Comparison of ENCODE assay signal across 7 mouse cellular contexts in the genomic region with DNA sequence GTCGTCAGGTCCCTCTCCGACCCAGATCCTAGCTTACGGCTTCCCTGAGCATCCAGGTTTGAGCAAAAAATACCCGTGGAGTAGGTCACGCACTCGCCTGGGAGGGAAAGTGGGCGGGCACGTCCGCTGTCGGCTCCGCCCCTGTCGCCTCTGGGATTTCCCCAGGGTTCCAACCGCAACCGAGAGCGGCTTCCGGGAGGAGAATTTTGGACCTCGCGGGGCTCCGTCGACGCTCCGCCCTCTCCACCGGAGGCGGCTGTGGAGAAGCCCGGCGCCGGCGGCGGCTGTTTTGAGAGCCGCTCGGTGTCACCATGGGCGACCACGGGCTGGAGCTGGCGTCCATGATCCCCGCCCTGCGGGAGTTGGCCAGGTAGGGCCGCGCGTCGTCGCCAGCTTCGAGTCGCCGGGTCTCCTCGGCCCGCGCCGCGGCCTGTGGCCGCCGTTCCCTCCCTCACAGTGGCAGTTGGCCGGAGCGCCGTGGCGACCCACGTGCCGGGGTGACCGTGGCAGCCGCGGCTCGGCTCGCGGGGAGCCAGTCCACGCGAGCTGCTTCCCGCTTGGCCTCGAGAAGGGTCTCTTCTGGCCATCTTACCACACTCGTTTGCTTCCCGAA. TPM values are rescaled to one million over a fixed set of nuclear protein-coding genes. Genes with fewer than 3 reads are reported as not detected.
DNase-seq lines count a peak whose midpoint lies in the region; ATAC-seq and TF ChIP-seq lines count a peak whose summit lies in the region.

A gene (plus strand): TSS at position 184 of the 613 bp plus-strand sequence.

- WGBS in embryonic facial prominence, embryonic 12.5 days: under 1% methylated on average over 60 of the region's 69 CpGs
- under 1% methylated on average over 69 of the region's 69 CpGs for WGBS in kidney, adult 2 months
- under 1% methylated on average over 60 of the region's 69 CpGs for WGBS in limb, embryonic 12.5 days
- 0% methylated on average over 65 of the region's 69 CpGs for WGBS in midbrain, embryonic 15.5 days
- under 1% methylated on average over 69 of the region's 69 CpGs for WGBS in spleen, adult 2 months

- H3K27me3 ChIP-seq in embryonic facial prominence, embryonic 12.5 days: no peaks in the 10 kb centered on the region
- H3K27me3 ChIP-seq in kidney, adult 2 months (replicated peaks; ENCODE audit: control insufficient read depth, insufficient read depth, low read length): no peaks in the 10 kb centered on the region
- H3K27me3 ChIP-seq in limb, embryonic 12.5 days: no peaks in the 10 kb centered on the region
- no peaks in the 10 kb centered on the region for H3K27me3 ChIP-seq in midbrain, embryonic 15.5 days (replicated peaks)
- no peaks in the 10 kb centered on the region for H3K27me3 ChIP-seq in spleen, adult 2 months (ENCODE audit: control insufficient read depth, insufficient read depth, low read length)

- TF ChIP-seq POLR2A in kidney, adult 2 months (IDR thresholded peaks at IDR 0.05; ENCODE audit: low read depth, low read length): no peak
- TF ChIP-seq POLR2A in spleen, adult 2 months (IDR thresholded peaks at IDR 0.05; ENCODE audit: low read depth, low read length): peak; percentile 23; the same call in 1 of the 2 replicates

- no peaks in the 10 kb centered on the region for H3K9me3 ChIP-seq in embryonic facial prominence, embryonic 12.5 days
- H3K9me3 ChIP-seq in limb, embryonic 12.5 days: no peaks in the 10 kb centered on the region
- H3K9me3 ChIP-seq in midbrain, embryonic 15.5 days: no peaks in the 10 kb centered on the region

- TF ChIP-seq CTCF in kidney, adult 2 months (conservative IDR thresholded peaks at IDR 0.05; ENCODE audit: insufficient read depth, insufficient read length, low read depth, low read length): no peak
- no peak for TF ChIP-seq CTCF in spleen, adult 2 months (IDR thresholded peaks at IDR 0.05; ENCODE audit: extremely low read depth, insufficient read depth, insufficient read length, insufficient replicate concordance)

- peak within 1 kb of the TSS; percentile 89 for H3K4me3 ChIP-seq in embryonic facial prominence, embryonic 12.5 days
- peak within 1 kb of the TSS; percentile 73 for H3K4me3 ChIP-seq in kidney, adult 2 months (ENCODE audit: insufficient read depth, low read depth, low read length)
- H3K4me3 ChIP-seq in limb, embryonic 12.5 days (replicated peaks): peak within 1 kb of the TSS; percentile 92
- H3K4me3 ChIP-seq in midbrain, embryonic 15.5 days: peak within 1 kb of the TSS; percentile 97
- peak within 1 kb of the TSS; percentile 90 for H3K4me3 ChIP-seq in spleen, adult 2 months (ENCODE audit: extremely low read depth, insufficient read depth, insufficient read length)

- peak within 1 kb of the TSS; percentile 90 for H3K4me2 ChIP-seq in embryonic facial prominence, embryonic 12.5 days (replicated peaks)
- peak within 1 kb of the TSS; percentile 82 for H3K4me2 ChIP-seq in limb, embryonic 12.5 days
- H3K4me2 ChIP-seq in midbrain, embryonic 15.5 days: peak within 1 kb of the TSS; percentile 91

- no peaks in the 10 kb centered on the region for H3K4me1 ChIP-seq in embryonic facial prominence, embryonic 12.5 days
- peaks cover 9% of the 10 kb centered on the region; the same call in 1 of the 2 replicates for H3K4me1 ChIP-seq in kidney, adult 2 months (ENCODE audit: control insufficient read depth, insufficient read depth, low read length)
- no peaks in the 10 kb centered on the region for H3K4me1 ChIP-seq in limb, embryonic 12.5 days (replicated peaks)
- peaks cover 10% of the 10 kb centered on the region for H3K4me1 ChIP-seq in midbrain, embryonic 15.5 days
- no peaks in the 10 kb centered on the region; the same call in none of the 2 replicates for H3K4me1 ChIP-seq in spleen, adult 2 months (ENCODE audit: control insufficient read depth, insufficient read depth, insufficient read length)

- no peaks in the 10 kb centered on the region for H3K36me3 ChIP-seq in embryonic facial prominence, embryonic 12.5 days
- H3K36me3 ChIP-seq in kidney, adult 2 months (ENCODE audit: control insufficient read depth, insufficient read depth, low read length): no peaks in the 10 kb centered on the region
- H3K36me3 ChIP-seq in limb, embryonic 12.5 days: peaks cover 3% of the 10 kb centered on the region
- no peaks in the 10 kb centered on the region for H3K36me3 ChIP-seq in midbrain, embryonic 15.5 days (replicated peaks)
- H3K36me3 ChIP-seq in spleen, adult 2 months (ENCODE audit: control insufficient read depth, insufficient read depth, low read length): no peaks in the 10 kb centered on the region

- H3K27ac ChIP-seq in embryonic facial prominence, embryonic 12.5 days: peak within 1 kb of the TSS; percentile 81
- H3K27ac ChIP-seq in kidney, adult 2 months (ENCODE audit: insufficient read depth, low read depth, low read length): peak within 1 kb of the TSS; percentile 44
- H3K27ac ChIP-seq in limb, embryonic 12.5 days: peak within 1 kb of the TSS; percentile 84
- peak within 1 kb of the TSS; percentile 82 for H3K27ac ChIP-seq in midbrain, embryonic 15.5 days
- H3K27ac ChIP-seq in spleen, adult 2 months (ENCODE audit: insufficient read depth, low read length): peak within 1 kb of the TSS; percentile 74

- peak within 1 kb of the TSS; percentile 80 for H3K9ac ChIP-seq in embryonic facial prominence, embryonic 12.5 days
- H3K9ac ChIP-seq in limb, embryonic 12.5 days (replicated peaks): peak within 1 kb of the TSS; percentile 79
- H3K9ac ChIP-seq in midbrain, embryonic 15.5 days: peak within 1 kb of the TSS; percentile 77

- peak; percentile 75 for ATAC-seq in embryonic facial prominence, embryonic 12.5 days (ENCODE audit: insufficient number of reproducible peaks, insufficient read depth, low FRiP score, low TSS enrichment)
- peak; percentile 81 for ATAC-seq in limb, embryonic 12.5 days (ENCODE audit: insufficient number of reproducible peaks, insufficient read depth, low FRiP score, low TSS enrichment, low read depth)
- peak; percentile 92 for ATAC-seq in midbrain, embryonic 15.5 days (replicated peaks)

- peak; percentile 95 for DNase-seq in adrenal gland, postnatal 25 days
- peak; percentile 97 for DNase-seq in heart, adult 18-20 months
- DNase-seq in kidney, adult 2 months: peak; percentile 97
- peak; percentile 84 to 93 for DNase-seq in spleen, adult 2 months (ENCODE audit: low read depth in 1 of 2, low spot score in 2 of 2)

RNA-seq across cellular contexts. Expression of the gene that starts here (rescaled TPM):
- 17.7 and 22.3 TPM in 2 replicates for total RNA-seq in adrenal gland, postnatal 25 days (2021)
- 24.1 and 27.5 TPM in 2 replicates for polyA plus RNA-seq in embryonic facial prominence, embryonic 12.5 days (2016; fragmentation: Nextera tagmentation; extraction: Ambion mirVana)
- total RNA-seq in heart, adult 18-20 months (2021): 1 to 10 TPM; 6.3 to 7.4 TPM
- 2.7 and 2.8 TPM in 2 replicates for polyA plus RNA-seq in kidney, adult 2 months (2012; rRNA removed)
- polyA plus RNA-seq in limb, embryonic 12.5 days (2016; fragmentation: Nextera tagmentation; extraction: Ambion mirVana): 26.8 and 28.6 TPM in 2 replicates
- 12.3 and 14.2 TPM in 2 replicates for polyA plus RNA-seq in midbrain, embryonic 15.5 days (2015; fragmentation: Nextera tagmentation; extraction: Ambion mirVana)
- 1.4 and 2.3 TPM in 2 replicates for polyA plus RNA-seq in spleen, adult 2 months (2012; rRNA removed)

Comparison
In these comparisons a context has a peak if more than half of its experiments do, and no peak if none do; other contexts are left out.
1. Peak in every context shown above with its lines: DNase-seq, ATAC-seq, H3K4me3 ChIP-seq and H3K27ac ChIP-seq.